Mouse (Mus musculus) large intestine, adult 2 months (tissue): ENCODE measurements around the gene Olfr339. TPM values are rescaled to one million over a fixed set of nuclear protein-coding genes. Genes with fewer than 3 reads are reported as not detected.
"Not testable (repeated sequence)": the region's sequence is repeated elsewhere in the genome, so short reads cannot be mapped to it uniquely, and the experiment has no call there.

ENCODE experiments used
- DNase-seq: peaks from one replicate; pipeline ENCODE4 v3.0.0-alpha.2; 2012; ENCODE audit warnings: low read depth, low spot score
- WGBS: fragments of 180-500 bp; shearing (Covaris S2); methylation state at CpG from one replicate; pipeline ENCODE4 v1.1.7; 2018; 5-methylcytosine and 5-hydroxymethylcytosine counted together
- polyA plus RNA-seq: library from polyadenylated mRNA; depleted of rRNA; stranded (reverse); fragments of >200 nt; gene quantifications from 2 replicates; pipeline ENCODE4 v1.2.3, GENCODE M21; 2012; rRNA removed

The Olfr339 gene
- polyA plus RNA-seq, result not detected in 2 replicates

DNA sequence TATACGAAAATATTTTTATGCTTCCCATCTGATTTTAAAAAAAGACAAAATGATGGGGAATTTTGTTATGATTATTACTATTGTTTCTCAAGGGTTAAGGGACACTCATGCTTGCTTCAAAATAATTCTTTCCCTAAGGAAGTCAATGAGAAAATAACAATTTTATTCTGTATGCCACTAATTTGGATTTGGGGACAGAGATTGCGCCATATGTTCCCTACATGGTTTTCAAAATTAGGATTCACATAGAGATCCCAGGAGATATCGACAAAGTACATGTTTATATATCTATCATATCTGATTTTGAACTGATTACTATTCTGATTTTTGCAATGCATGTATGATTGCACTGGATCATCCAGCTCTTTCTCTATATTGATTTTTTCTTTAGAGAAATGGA lies at the start of gene Olfr339:
TSS of gene Olfr339 (plus strand) at position 301 of the 400 bp plus-strand sequence.
- DNase-seq, result no peak
- 84% methylated on average over 3 of the region's 3 CpGs for WGBS

GRCm38 (mm10) chr2:36373219-36373618 lies 45.5 kb upstream of the Olfr339 start, which contains the start of gene Olfr338:
Olfr338 (plus strand) TSS chr2:36373519.
- DNase-seq, result no peak

GRCm38 (mm10) chr2:36415174-36415573 lies 3.6 kb upstream of the Olfr339 start:
- WGBS, result 88% methylated on average over 3 of the region's 3 CpGs
- DNase-seq, result not testable (repeated sequence)

DNA sequence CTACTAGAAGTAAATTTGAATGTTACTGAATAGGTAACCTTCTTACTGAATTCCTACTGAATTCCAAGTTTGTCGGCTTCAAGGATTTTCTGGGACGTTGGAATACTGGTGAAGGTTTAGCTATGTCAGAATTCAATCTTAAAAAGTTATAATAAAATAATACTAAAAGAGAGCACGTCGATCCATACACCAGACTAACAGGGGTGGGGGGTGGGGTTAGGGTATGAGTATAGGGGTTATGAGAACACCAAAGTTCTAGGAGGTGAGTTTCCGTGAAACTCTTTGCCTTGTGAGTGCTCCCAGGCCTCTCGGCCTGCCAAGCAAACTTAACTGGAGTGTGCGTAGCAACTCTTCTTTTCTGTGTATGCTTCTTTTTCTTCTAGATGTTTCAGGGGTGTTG lies 3.2 kb upstream of the Olfr339 start:
- 93% methylated on average over 7 of the region's 7 CpGs for WGBS
- DNase-seq, result not testable (repeated sequence)

- DNase-seq, result no peak
- WGBS, result 46% methylated on average over 1 of the region's 1 CpGs
Measured at GRCm38 (mm10) chr2:36452287-36452686, 33.5 kb downstream of the Olfr339 start, which contains the start of gene Olfr340. Olfr340 (plus strand) TSS chr2:36452587.

- DNase-seq, result no peak
Measured at GRCm38 (mm10) chr2:36473634-36474033, 54.9 kb downstream of the Olfr339 start.

Other genes starting within 250 kb of the Olfr339 start
- gene Ptgs1, start 188.5 kb upstream of the Olfr339 start, polyA plus RNA-seq, result 15.1 and 28.0 TPM in 2 replicates
- gene Olfr338, start 45.4 kb upstream of the Olfr339 start, polyA plus RNA-seq, result not detected in 2 replicates
- gene Olfr340, start 33.6 kb downstream of the Olfr339 start, polyA plus RNA-seq, result not detected in 2 replicates
- gene Olfr341, start 63.5 kb downstream of the Olfr339 start, polyA plus RNA-seq, result not detected in 2 replicates
- gene Olfr342, start 106.1 kb downstream of the Olfr339 start, polyA plus RNA-seq, result not detected in 2 replicates
- not detected in 2 replicates for gene Olfr344, start 147.7 kb downstream of the Olfr339 start, polyA plus RNA-seq
- not detected in 2 replicates for gene Olfr345, start 221.1 kb downstream of the Olfr339 start, polyA plus RNA-seq